In the genomic region with DNA sequence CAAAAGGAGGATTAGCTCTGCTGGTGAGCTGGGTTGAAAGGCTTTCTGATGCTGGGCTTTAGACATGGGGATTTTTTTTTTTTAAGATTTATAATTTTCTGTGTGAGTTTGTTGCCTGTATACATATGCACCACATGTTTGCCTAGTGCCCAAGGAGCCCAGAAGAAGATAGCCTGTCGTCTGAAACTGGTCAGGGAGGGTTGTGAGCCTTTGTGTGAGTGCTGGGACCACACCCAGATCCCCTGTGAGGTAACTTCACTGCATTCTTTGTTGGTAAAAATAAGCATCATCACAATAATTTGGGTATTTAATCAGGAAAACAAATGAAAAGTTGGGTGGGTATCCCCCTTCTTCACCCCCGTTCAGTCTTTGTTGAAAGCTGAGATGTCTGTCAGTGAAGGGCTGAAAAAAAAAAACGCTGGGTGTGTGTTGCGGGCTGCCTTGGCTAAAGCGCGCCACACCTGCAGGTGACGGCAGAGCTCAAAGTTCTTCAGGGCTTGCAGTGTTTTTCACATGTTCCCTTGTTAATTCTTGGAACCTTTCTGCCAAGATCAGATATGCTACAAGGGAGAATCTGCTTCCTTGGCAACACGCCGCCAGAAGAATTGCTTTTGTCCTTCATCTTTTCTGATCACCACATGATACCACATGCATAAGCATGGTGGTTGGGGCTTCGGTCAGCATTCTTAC, we compare ENCODE assay signal across 14 mouse cellular contexts.
DNase-seq lines count a peak whose midpoint lies in the region; ATAC-seq lines count a peak whose summit lies in the region.
"Had no signal": no experiment of that assay in that cellular context is flagged by ENCODE, and none has a peak within 500 bp of the region (broad histone marks: within the 10 kb centered on the region; RNA-seq: fewer than 3 reads in every experiment).

No protein-coding gene starts in this region.

- ATAC-seq in forebrain, embryonic 15.5 days (replicated peaks), result no peak
- ATAC-seq in forebrain, embryonic 16.5 days, result no peak
- ATAC-seq in midbrain, embryonic 14.5 days (ENCODE audit: low FRiP score, low TSS enrichment), result no peak

- peaks cover 31% of the 10 kb centered on the region for H3K4me1 ChIP-seq in forebrain, embryonic 15.5 days
- peaks cover 17% of the 10 kb centered on the region for H3K4me1 ChIP-seq in forebrain, embryonic 16.5 days (replicated peaks; ENCODE audit: control insufficient read depth, insufficient read depth, low read length)
- H3K4me1 ChIP-seq in midbrain, embryonic 14.5 days (ENCODE audit: control insufficient read depth, insufficient read depth, low read length), result peaks cover 47% of the 10 kb centered on the region
- peaks cover 28% of the 10 kb centered on the region; the same call in 1 of the 2 replicates for H3K4me1 ChIP-seq in midbrain, embryonic 10.5 days

- H3K27me3 ChIP-seq in forebrain, embryonic 15.5 days, result no peaks in the 10 kb centered on the region
- H3K27me3 ChIP-seq in forebrain, embryonic 16.5 days (replicated peaks; ENCODE audit: control insufficient read depth, insufficient read depth, low read length), result no peaks in the 10 kb centered on the region
- no peaks in the 10 kb centered on the region for H3K27me3 ChIP-seq in midbrain, embryonic 14.5 days (ENCODE audit: control insufficient read depth, insufficient read depth, low read length)
- H3K27me3 ChIP-seq in midbrain, embryonic 10.5 days (ENCODE audit: low read depth, poor library complexity, severe bottlenecking), result no peaks in the 10 kb centered on the region
- H3K27me3 ChIP-seq: embryonic facial prominence, embryonic 12.5 days had no signal

- no peaks in the 10 kb centered on the region for H3K9me3 ChIP-seq in forebrain, embryonic 15.5 days
- no peaks in the 10 kb centered on the region for H3K9me3 ChIP-seq in forebrain, embryonic 16.5 days (ENCODE audit: control insufficient read depth, low read length)
- H3K9me3 ChIP-seq in midbrain, embryonic 14.5 days (ENCODE audit: control insufficient read depth, low read length), result no peaks in the 10 kb centered on the region
- H3K9me3 ChIP-seq in midbrain, embryonic 10.5 days (replicated peaks), result no peaks in the 10 kb centered on the region
- H3K9me3 ChIP-seq: embryonic facial prominence, embryonic 12.5 days had no signal

- no peak overlapping the region for H3K4me3 ChIP-seq in forebrain, embryonic 15.5 days
- no peak overlapping the region for H3K4me3 ChIP-seq in forebrain, embryonic 16.5 days (replicated peaks; ENCODE audit: low read length)
- no peak overlapping the region for H3K4me3 ChIP-seq in midbrain, embryonic 14.5 days (replicated peaks; ENCODE audit: low read depth, low read length)
- no peak overlapping the region for H3K4me3 ChIP-seq in midbrain, embryonic 10.5 days
- H3K4me3 ChIP-seq: embryonic facial prominence, embryonic 12.5 days had no signal

- peak; percentile 41 for DNase-seq in midbrain, embryonic 14.5 days
- no peak for DNase-seq in midbrain, embryonic 10.5 days (ENCODE audit: low spot score)
- DNase-seq in large intestine, adult 2 months (ENCODE audit: low read depth, low spot score), result peak; percentile 64
- peak; percentile 26 for DNase-seq in yolk sac, embryonic 10.5 days (ENCODE audit: low spot score)
- no peak for DNase-seq in cerebellum, adult 8-10 months
- no peak for DNase-seq in spleen, adult 12 weeks (ENCODE audit: low spot score)
- DNase-seq: cerebellum, postnatal 14 days; gastrocnemius, postnatal 25 days; kidney, adult 18-20 months; lung, postnatal 36 days had no signal

- H3K27ac ChIP-seq in forebrain, embryonic 15.5 days (replicated peaks), result 0 out of 2 replicates have a peak overlapping the region, but pooled peaks have one; percentile 45
- no peak overlapping the region for H3K27ac ChIP-seq in forebrain, embryonic 16.5 days (ENCODE audit: low read length)
- 0 out of 2 replicates have a peak overlapping the region, but pooled peaks have one; percentile 52 for H3K27ac ChIP-seq in midbrain, embryonic 14.5 days (replicated peaks; ENCODE audit: low read depth, low read length)
- H3K27ac ChIP-seq in midbrain, embryonic 10.5 days (replicated peaks), result no peak overlapping the region
- H3K27ac ChIP-seq: embryonic facial prominence, embryonic 12.5 days; liver, embryonic 14.5 days had no signal

- no peaks in the 10 kb centered on the region for H3K36me3 ChIP-seq in forebrain, embryonic 15.5 days
- H3K36me3 ChIP-seq in forebrain, embryonic 16.5 days (ENCODE audit: control insufficient read depth, insufficient read depth), result no peaks in the 10 kb centered on the region
- no peaks in the 10 kb centered on the region for H3K36me3 ChIP-seq in midbrain, embryonic 14.5 days (ENCODE audit: control insufficient read depth, insufficient read depth, low read length)
- H3K36me3 ChIP-seq in midbrain, embryonic 10.5 days, result 0 out of 2 replicates have a peak, but pooled peaks cover 5% of the 10 kb centered on the region
- H3K36me3 ChIP-seq: embryonic facial prominence, embryonic 12.5 days had no signal

- 59% methylated on average over 10 of the region's 10 CpGs for WGBS in forebrain, embryonic 15.5 days
- 54% methylated on average over 10 of the region's 10 CpGs for WGBS in forebrain, embryonic 16.5 days
- WGBS in midbrain, embryonic 14.5 days, result 53% methylated on average over 10 of the region's 10 CpGs
- WGBS in midbrain, embryonic 10.5 days, result 80% methylated on average over 10 of the region's 10 CpGs
- 41% methylated on average over 10 of the region's 10 CpGs for WGBS in large intestine, adult 2 months

- H3K9ac ChIP-seq in forebrain, embryonic 15.5 days (replicated peaks), result no peak overlapping the region
- no peak overlapping the region for H3K9ac ChIP-seq in forebrain, embryonic 16.5 days (replicated peaks; ENCODE audit: low read depth, low read length)
- no peak overlapping the region for H3K9ac ChIP-seq in midbrain, embryonic 14.5 days (replicated peaks; ENCODE audit: low read length)
- H3K9ac ChIP-seq: embryonic facial prominence, embryonic 12.5 days; liver, embryonic 14.5 days had no signal

- H3K4me2 ChIP-seq in forebrain, embryonic 15.5 days (replicated peaks), result no peak overlapping the region
- no peak overlapping the region for H3K4me2 ChIP-seq in forebrain, embryonic 16.5 days (ENCODE audit: low read length)
- H3K4me2 ChIP-seq in midbrain, embryonic 14.5 days (ENCODE audit: low read length), result no peak overlapping the region
- H3K4me2 ChIP-seq: embryonic facial prominence, embryonic 12.5 days had no signal

Comparison
In these comparisons a context has a peak if more than half of its experiments do, and no peak if none do; other contexts are left out.
1. H3K27ac ChIP-seq: peak in forebrain, embryonic 15.5 days (single experiment) and midbrain, embryonic 14.5 days (single experiment); none in forebrain, embryonic 16.5 days (single experiment) and midbrain, embryonic 10.5 days (single experiment).
2. DNase-seq: peak in midbrain, embryonic 14.5 days (single experiment), large intestine, adult 2 months (single experiment) and yolk sac, embryonic 10.5 days (single experiment); none in midbrain, embryonic 10.5 days (single experiment), cerebellum, adult 8-10 months (single experiment) and spleen, adult 12 weeks (single experiment).